Mouse (Mus musculus): ENCODE data around the gene Nav3. TPM values are rescaled to one million over a fixed set of nuclear protein-coding genes. Genes with fewer than 3 reads are reported as not detected.

Nav3 gene
- polyA plus RNA-seq (2014; fragmentation: Illumina TruSeq; extraction: RNeasy Lipid Tissue Mini Kit (QIAGEN cat#74804); ENCODE audit: low read depth, low replicate concordance) = 0.27 TPM

GRCm38 (mm10) chr10:110455838-110456493, at the start of gene Nav3:
Gene Nav3 (minus strand): TSS chr10:110456204.

All from testis, adult 10 weeks (tissue).